Mouse (Mus musculus) thymus, postnatal 25 days (tissue): ENCODE data around the gene Morn1.
A peak's percentile ranks its signal among the peaks of the same experiment; 100 is the strongest.

Experiments used
- DNase-seq: peaks from one replicate; pipeline ENCODE4 v3.0.0; 2022

The Morn1 gene

GRCm38 (mm10) chr4:155142836-155143235 lies 56.5 kb downstream of the Morn1 start:
- no peak for DNase-seq

- no peak for DNase-seq
Measured at GRCm38 (mm10) chr4:155143411-155143810, 57.0 kb downstream of the Morn1 start.

GRCm38 (mm10) chr4:155143871-155144502 lies 57.6 kb downstream of the Morn1 start:
- no peak for DNase-seq

DNA sequence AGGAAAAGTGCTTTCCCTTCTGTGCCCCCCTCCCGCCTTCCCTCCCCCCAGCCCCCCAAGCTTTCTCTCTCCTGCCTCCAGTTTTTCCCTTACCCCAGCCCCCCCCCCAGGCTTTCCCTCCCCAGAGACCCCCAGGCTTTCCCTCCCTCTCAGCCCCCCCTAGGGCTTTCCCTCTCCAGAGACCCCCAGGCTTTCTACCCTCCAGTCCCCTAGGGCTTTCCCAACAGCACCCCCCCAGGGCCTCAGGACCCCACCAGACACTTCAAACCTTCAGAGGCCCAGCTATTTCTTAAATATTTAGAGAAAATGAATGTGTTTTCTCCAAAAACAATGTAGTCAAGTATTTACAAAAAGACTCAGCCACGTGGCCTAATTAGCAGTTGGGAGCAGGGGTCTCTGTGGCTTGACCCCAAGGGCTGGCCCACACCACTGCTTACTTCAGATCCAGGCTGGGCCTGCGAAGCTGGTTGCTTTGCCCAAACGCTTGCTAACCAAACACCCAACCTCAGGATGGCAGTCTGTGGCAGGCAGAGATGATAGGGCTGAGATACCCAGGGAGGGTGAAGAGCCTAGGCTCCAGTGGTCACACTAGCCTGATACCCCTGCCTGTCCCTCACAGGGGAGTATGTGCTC lies 58.3 kb downstream of the Morn1 start:
- DNase-seq = no peak

DNA sequence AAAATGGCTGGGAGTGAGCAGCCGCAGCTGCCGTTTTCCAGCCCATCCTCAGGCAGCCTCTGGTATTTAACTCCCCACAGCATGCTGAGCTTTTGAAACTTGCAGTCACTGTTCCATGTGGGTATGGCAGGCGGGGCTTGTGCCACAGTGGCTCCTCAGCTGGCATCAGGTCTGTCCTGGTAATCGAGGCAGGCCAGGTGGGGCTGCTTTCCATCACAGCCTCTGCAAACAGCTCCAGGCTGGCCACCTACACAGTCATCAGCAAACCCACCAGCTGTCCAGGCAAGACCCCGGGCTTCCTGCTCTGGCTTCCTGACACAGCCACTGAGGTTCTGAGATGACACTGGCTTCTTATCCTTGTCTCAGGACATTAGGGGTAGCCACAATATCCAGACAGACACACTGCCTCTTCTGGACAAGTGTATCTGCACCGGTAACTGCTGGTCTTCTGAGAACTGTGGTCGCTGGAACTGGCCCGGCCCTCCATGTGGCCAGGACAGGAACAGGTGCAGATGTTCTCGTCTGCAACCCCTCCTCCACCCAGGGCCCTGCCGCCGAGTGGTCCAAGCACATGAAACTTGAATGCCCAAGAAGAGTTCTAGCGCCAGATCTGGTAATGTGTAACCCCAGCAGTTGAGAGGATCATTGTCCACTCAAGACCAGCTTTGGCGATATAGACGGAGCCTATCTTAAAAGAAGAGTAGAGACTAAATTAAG lies 59.9 kb downstream of the Morn1 start:
- no peak for DNase-seq

- DNase-seq = no peak
Measured at GRCm38 (mm10) chr4:155148453-155148852, 62.1 kb downstream of the Morn1 start.

DNA sequence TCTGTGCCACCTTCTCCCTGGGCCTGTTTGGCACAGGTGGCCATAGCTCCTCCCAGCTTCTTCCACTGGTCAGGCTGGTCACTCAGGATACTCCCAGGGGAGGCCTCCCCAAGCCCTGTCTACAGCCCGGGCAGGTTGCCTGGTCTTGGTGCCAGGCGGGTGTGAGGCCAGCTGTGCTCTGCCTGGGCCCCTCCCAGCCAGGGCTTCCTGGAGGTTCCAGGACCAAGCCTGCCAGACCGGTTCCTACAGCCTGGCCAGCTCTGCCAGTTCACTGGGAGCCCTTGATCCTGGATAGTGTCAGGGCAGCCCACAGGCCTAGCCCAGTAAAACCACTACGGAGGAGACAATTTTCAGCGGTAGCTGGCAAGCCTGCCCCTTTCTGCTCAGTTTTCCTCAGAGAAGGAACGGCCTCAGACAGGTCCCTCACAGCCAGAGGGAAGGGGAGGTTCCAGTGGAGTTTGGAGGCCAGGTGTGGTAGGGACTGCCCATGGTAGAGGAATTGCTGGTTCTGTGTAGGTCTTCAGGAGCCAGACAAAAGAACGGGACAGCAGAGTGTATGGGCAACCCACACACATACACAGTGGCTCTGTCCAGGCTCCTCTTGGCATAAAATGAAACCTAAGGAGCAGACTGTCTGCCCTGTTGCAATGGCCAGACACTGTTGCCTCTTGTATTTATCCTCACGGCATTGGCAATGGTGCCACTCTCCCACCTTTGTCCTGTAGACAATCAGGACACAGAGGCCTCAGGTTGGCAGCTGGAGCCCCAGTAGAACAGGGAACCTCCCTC lies 62.7 kb downstream of the Morn1 start:
- no peak for DNase-seq

DNA sequence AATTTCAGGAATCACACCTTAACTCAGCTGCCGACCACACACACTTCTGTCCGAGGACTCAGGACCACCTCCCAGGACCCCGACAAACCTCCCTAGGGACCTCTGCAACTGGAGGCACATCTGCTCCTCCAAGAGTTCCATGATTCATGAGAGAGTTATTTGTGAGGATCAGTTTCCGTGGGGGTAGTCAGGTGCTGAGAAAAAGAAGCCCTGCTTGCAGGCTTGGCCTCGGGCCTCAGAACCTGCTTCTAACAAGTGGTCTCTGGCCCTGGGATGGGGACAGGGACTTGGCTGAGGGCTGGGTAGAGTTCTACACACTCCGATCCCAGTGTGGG lies 63.5 kb downstream of the Morn1 start:
- peak; percentile 16 for DNase-seq

DNA sequence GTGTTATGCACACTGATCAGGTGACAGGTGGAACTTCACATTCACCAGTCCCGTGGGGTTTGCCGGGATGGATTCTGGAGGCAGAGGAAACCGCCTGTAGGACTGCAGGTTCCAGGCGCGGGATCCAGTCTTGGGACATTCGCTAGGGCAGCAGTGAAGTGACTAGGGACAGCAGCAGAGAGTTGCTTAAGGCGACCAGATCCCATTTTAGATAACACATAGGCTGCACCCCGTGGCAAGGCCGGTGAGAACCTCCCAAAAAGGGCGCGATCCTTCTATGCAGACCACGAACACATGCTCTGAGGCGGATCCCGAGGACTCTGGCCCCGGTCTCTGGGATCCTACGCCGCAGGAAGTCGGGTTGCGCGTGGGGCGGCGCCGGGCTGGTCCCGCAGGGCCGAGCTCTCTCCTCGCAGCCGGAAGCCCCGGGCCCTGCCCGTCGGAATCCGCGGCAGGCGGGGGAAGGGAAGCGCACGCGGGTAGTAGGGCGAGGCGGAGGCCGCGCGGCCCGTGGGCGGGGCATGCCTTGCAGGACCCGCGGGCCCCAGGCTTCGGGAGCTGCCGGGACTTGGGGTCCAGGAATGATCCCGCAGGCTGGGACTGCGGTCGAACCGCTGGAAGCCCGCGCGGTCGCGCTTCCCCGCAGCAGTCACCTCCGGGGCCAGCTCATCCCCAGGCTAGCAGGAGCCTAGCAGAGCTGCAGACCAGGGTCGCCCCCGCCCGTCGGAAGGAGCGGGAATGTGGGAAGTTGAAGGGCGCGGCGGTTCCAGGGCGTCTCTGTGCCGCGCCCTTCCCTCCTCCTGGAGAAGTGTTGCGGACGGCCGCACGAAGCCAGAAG lies 64.1 kb downstream of the Morn1 start:
- DNase-seq = peak; percentile 90

DNA sequence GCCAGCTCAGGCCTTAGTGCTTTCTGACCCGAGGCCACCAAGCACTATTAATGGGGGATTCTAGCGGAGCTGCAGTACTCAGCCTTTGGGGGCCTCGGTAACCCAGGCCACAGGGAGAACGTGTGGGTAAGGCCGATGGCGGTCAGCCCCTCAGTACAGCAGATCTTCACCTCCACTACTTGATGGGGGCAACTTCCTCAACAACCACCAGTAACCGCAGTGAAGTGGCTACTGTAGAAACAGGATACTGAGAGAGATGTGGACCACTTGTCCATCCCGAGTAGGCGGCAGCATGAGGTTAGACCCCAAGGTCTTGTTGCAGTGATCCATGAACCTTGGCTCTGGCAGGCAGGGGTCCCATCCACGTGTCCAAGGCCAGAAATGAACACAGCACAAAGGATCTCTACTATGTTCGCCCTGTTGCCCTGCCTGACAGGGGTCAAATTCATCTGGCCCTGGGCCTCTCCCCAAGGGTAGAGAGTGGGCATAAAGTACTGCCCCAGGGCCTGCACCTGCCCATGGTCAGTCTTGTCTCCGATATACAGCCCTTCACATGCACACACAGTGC lies 64.9 kb downstream of the Morn1 start:
- peak; percentile 23 for DNase-seq

DNA sequence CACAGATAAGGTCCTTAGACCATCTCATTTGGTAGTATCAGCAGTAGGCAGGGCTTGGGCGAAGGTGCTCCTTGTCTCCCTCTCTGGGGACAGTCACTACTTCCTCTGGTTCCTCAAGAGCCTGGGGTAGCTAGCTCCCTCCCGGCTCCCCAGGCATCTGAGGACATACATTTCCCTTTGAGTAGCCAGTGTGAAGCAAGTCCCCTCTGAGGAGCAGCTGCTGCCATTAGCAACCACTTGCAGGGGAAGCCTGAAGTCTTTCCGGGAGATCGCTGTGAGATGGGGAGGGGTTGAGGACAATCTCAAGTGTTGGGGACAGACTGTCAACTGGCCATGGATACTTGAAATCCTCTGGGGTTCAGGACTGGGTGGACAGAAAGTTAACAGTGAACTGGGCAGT lies 65.5 kb downstream of the Morn1 start:
- no peak for DNase-seq

DNA sequence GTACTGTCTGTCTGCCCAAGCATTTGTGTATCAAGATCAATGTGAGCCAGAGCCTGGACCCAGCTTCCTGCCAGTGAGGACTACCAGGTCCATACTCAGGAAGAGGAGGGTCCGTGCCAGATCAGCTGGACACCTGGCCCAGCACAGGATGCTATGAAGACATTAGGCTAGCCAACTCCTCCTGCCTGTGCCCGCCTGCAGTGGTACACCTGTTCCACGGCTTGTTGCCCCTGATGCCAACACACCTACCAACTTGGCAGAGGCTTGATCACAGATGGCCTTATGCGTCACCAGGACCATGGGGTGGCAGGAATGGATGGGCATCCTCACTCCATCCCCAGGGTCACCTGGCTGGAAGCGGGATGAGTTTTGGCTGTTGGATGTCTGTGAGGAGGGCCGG lies 66.1 kb downstream of the Morn1 start:
- no peak for DNase-seq

GRCm38 (mm10) chr4:155153389-155154072 lies 67.2 kb downstream of the Morn1 start:
- DNase-seq = no peak

DNA sequence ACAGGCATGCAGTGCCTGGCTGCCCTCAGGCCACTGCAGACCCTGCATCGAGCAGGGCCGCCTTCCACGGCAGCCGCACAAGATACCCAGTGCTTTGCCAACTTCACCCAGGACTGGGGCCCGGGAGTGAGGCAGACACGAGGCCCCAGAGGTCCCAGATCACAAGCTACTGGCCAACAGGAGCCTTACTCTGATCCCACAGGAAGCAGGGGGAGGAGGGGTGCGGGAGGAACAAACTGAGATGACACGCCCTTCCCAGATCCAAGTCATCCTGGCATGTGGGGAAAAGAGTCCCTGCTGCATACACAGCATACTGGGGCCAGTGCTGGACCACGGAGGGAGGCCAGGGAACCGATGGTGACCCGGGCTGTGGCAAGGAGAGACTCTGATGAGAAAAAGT lies 68.6 kb downstream of the Morn1 start:
- DNase-seq = no peak

DNA sequence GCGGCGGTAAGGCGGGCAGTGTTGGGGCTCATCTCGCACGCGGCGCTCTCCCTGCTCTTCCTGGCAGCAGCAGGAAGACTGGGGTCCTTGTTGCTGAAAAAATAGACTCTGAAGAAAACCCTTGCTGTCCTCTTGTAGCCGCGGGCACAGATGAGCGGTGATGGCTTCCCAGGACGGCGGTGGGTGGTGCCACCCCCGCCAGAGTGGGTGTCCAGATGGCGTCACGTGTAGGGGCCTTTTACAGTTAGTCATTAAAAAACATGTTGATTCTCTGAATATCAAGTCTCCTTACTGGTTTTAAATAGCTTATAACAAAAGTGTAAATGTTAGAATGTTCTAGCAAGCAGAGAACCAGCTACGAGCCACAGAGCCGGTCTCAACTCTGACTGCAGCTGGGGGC lies 70.4 kb downstream of the Morn1 start:
- DNase-seq = no peak

DNA sequence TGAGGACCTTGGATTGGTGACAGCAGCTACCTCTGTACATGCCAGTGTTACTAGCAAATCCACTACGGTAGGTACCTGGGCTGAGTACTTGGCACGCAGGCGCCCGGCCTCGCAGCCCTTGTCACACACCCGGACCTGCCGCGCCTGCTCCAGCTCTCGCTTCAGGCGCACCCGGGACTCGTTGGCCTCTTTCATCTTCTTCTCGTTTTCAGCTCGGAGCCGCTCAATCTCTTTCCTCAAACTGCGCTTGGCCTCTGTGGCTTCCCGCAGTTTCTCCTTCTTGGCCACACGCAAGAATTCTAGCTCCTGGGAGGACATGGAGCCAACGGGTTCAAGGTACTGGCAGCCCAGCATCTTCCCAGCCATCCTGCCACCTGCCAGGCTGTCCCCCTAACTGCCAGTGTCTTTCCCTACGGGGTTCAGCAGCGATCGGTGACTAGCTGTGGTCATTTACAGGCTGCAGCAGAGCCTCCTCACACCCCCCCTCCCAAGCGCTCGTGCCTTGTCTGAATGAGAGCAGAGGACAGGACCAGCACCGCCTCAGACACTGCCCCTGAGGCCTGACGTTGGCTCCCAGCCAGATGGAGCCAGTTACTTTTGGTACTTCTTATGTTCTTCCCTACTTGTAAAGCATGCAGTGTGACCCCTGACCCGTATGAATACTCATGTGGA lies 71.6 kb downstream of the Morn1 start:
- no peak for DNase-seq

GRCm38 (mm10) chr4:155158543-155158917 lies 72.2 kb downstream of the Morn1 start:
- DNase-seq = no peak

- peak; percentile 81 for DNase-seq
Measured at GRCm38 (mm10) chr4:155162433-155163319, 76.3 kb downstream of the Morn1 start.

- DNase-seq = peak; percentile 26
Measured at GRCm38 (mm10) chr4:155163320-155163651, 76.9 kb downstream of the Morn1 start.

DNA sequence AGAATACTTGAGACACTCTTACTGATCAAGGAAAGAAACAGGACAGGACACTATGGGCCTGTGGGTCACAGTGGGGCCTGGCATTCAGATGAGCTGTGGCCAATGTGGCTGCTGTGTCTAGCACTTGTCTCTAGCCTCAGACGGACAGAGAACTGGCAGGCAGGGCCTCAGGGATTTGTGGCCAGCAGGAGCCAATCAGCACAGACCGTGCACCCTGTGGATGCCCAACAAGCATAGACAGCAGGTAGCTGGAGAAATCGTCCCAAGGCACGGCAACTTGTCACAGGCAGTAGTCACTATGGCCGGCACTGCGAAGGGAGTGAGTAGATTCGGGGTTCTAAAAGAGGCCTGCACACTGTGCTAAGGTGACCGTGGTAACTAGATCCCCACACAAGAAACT lies 77.3 kb downstream of the Morn1 start:
- DNase-seq = no peak
